Mouse (Mus musculus): ENCODE measurements at regions not wholly inside any gene's neighbourhood (a gene's known extent, or its start where the extent isn't known, plus 50 kb on each side); places are given as distances from the start of the nearest gene placed in this dataset.
"Not testable (repeated sequence)": the region's sequence is repeated elsewhere in the genome, so short reads cannot be mapped to it uniquely, and the experiment has no call there.

DNA sequence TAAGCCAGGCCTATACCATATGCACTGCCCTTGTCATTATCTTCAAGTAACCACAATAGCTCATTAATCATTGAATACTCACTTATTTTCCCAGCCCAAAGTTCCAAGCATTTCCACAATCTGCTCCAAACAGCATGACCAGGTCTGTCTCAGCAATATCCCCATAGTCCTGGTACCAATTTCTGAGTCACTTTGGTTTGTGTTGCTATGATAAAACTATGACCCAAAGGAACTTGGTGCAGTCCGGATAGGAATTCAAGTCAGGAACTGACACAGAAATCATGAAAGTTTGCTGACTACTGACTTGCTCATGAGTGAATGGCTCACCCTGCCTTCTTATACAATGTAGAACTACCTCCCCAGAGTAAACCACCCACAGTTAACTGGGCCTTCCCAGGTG lies 309.4 kb downstream of the Gxylt1 start:
- no peaks in the 10 kb centered on the region for H3K27me3 ChIP-seq (ENCODE audit: control insufficient read depth, insufficient read depth, low read length)
- 91% methylated on average over 1 of the region's 1 CpGs for WGBS
- no peaks in the 10 kb centered on the region for H3K4me1 ChIP-seq (ENCODE audit: control insufficient read depth, insufficient read depth, low read length)
- no peak for TF ChIP-seq POLR2A (IDR thresholded peaks at IDR 0.05; ENCODE audit: borderline replicate concordance, extremely low read depth, insufficient read depth, insufficient read length)
- no peak overlapping the region for H3K4me2 ChIP-seq (replicated peaks; ENCODE audit: low read depth, low read length, severe bottlenecking)
- ATAC-seq (ENCODE audit: low FRiP score, low read depth) (no peak), DNase-seq (ENCODE audit: low spot score) (no peak)
- no peak overlapping the region for H3K9ac ChIP-seq (ENCODE audit: low read depth, low read length, severe bottlenecking)
- no peaks in the 10 kb centered on the region for H3K9me3 ChIP-seq (ENCODE audit: control insufficient read depth, low read length)
- no peaks in the 10 kb centered on the region for H3K36me3 ChIP-seq (ENCODE audit: control insufficient read depth, insufficient read depth, low read length)
- no peak overlapping the region for H3K4me3 ChIP-seq (replicated peaks; ENCODE audit: low read length)
- no peak overlapping the region for H3K27ac ChIP-seq (replicated peaks; ENCODE audit: low read depth, low read length)

DNA sequence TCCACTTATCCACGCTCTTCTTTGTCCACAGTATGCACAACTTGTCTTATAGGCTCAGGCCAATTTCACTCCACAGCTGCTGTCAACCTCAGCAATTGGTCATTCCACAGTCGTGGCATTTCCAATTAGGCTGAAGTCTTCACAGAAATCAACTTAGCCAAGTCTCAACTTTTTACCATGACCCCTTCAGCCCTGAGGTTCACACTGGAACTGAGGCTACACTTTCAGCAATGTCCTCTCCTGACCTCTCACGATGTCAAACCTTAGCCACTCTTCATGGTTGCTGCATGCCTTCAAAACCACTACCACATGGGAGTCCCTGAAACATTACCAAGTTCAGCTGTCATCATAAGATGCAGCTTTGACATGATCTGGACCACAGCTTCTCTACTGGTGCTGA lies 310.1 kb downstream of the Gxylt1 start:
- Histone ChIP-seq H3K27ac (replicated peaks; ENCODE audit: low read depth, low read length) (no peak overlapping the region), H3K36me3 (ENCODE audit: control insufficient read depth, insufficient read depth, low read length) (no peaks in the 10 kb centered on the region), H3K4me1 (ENCODE audit: control insufficient read depth, insufficient read depth, low read length) (no peaks in the 10 kb centered on the region), H3K27me3 (ENCODE audit: control insufficient read depth, insufficient read depth, low read length) (no peaks in the 10 kb centered on the region), H3K9ac (ENCODE audit: low read depth, low read length, severe bottlenecking) (no peak overlapping the region), H3K4me2 (replicated peaks; ENCODE audit: low read depth, low read length, severe bottlenecking) (no peak overlapping the region), H3K4me3 (replicated peaks; ENCODE audit: low read length) (no peak overlapping the region), H3K9me3 (ENCODE audit: control insufficient read depth, low read length) (no peaks in the 10 kb centered on the region)
- 78% methylated on average over 3 of the region's 3 CpGs for WGBS
- no peak for DNase-seq (ENCODE audit: low spot score)
- no peak for ATAC-seq (ENCODE audit: low FRiP score, low read depth)
- no peak for TF ChIP-seq POLR2A (IDR thresholded peaks at IDR 0.05; ENCODE audit: borderline replicate concordance, extremely low read depth, insufficient read depth, insufficient read length)

DNA sequence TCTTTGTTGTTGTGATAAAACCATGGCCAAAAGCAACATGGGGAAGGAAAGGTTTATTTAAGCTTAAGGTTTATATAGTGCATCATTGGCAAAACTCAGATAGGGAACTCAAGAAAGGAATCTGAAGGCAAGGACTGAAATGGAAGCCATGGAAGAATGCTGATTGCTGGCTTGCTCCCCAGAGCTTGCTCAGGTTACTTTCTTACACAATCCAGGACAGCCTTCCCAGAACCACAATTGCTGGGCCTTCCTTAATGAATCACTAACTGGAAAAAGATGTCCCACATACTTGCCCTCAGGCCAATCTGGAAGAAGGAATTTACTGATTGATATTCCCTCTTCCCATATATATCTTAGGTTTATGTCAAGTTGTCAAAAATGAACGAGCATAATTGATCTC lies 310.8 kb downstream of the Gxylt1 start:
- Histone ChIP-seq H3K4me2 (replicated peaks; ENCODE audit: low read depth, low read length, severe bottlenecking) (no peak overlapping the region), H3K9ac (ENCODE audit: low read depth, low read length, severe bottlenecking) (no peak overlapping the region), H3K27ac (replicated peaks; ENCODE audit: low read depth, low read length) (no peak overlapping the region), H3K4me3 (replicated peaks; ENCODE audit: low read length) (no peak overlapping the region), H3K4me1 (ENCODE audit: control insufficient read depth, insufficient read depth, low read length) (no peaks in the 10 kb centered on the region), H3K9me3 (ENCODE audit: control insufficient read depth, low read length) (no peaks in the 10 kb centered on the region), H3K36me3 (ENCODE audit: control insufficient read depth, insufficient read depth, low read length) (no peaks in the 10 kb centered on the region), H3K27me3 (ENCODE audit: control insufficient read depth, insufficient read depth, low read length) (no peaks in the 10 kb centered on the region)
- DNase-seq (ENCODE audit: low spot score) = peak; percentile 16
- ATAC-seq (ENCODE audit: low FRiP score, low read depth) = no peak
- TF ChIP-seq POLR2A (IDR thresholded peaks at IDR 0.05; ENCODE audit: borderline replicate concordance, extremely low read depth, insufficient read depth, insufficient read length) = no peak
- 63% methylated on average over 1 of the region's 1 CpGs for WGBS

DNA sequence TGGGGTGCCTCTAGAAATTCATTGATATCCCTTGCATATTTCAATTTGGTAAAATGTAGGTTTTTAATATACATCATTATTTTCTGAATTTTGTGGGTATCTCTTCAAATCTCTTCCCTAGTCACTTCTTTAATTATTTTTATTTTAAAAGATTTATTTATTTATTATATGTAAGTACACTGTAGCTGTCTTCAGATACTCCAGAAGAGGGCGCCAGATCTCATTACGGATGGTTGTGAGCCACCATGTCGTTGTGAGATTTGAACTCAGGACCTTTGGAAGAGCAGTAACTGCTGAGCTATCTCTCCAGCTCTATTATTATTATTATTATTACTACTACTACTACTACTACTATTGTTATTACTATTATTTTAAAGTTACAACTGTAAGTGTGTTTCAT lies 324.1 kb downstream of the Gxylt1 start:
- H3K4me3 ChIP-seq (replicated peaks; ENCODE audit: low read length); H3K9me3 ChIP-seq (ENCODE audit: control insufficient read depth, low read length); H3K27me3 ChIP-seq (ENCODE audit: control insufficient read depth, insufficient read depth, low read length); H3K4me2 ChIP-seq (replicated peaks; ENCODE audit: low read depth, low read length, severe bottlenecking); ATAC-seq (ENCODE audit: low FRiP score, low read depth); H3K4me1 ChIP-seq (ENCODE audit: control insufficient read depth, insufficient read depth, low read length); H3K36me3 ChIP-seq (ENCODE audit: control insufficient read depth, insufficient read depth, low read length); H3K9ac ChIP-seq (ENCODE audit: low read depth, low read length, severe bottlenecking); H3K27ac ChIP-seq (replicated peaks; ENCODE audit: low read depth, low read length); DNase-seq (ENCODE audit: low spot score): not testable (repeated sequence)
- 91% methylated on average over 3 of the region's 3 CpGs for WGBS

DNA sequence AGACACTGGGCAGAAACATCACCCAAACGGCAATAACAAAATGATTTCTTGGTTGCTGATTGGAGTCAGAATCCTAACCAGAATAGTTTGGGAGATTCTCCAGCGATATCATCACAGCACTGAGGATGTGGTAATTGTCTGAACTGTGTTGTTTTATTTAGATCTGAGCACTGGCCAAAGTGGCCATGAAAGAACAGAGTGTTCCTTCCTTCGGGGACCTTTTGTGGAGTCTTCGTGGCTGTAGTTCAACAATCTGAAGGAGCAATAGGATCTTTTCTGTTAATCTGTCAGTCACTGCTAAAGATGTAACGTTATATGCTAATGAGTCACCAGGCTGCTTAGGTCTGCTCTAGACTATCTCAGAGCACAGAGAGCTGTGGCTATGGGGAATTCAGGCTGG lies 328.8 kb downstream of the Gxylt1 start:
- ATAC-seq (ENCODE audit: low FRiP score, low read depth) (no peak), DNase-seq (ENCODE audit: low spot score) (no peak)
- no peak for TF ChIP-seq POLR2A (IDR thresholded peaks at IDR 0.05; ENCODE audit: borderline replicate concordance, extremely low read depth, insufficient read depth, insufficient read length)
- Histone ChIP-seq H3K4me2 (replicated peaks; ENCODE audit: low read depth, low read length, severe bottlenecking) (no peak overlapping the region), H3K27ac (replicated peaks; ENCODE audit: low read depth, low read length) (no peak overlapping the region), H3K9ac (ENCODE audit: low read depth, low read length, severe bottlenecking) (no peak overlapping the region), H3K9me3 (ENCODE audit: control insufficient read depth, low read length) (no peaks in the 10 kb centered on the region), H3K4me3 (replicated peaks; ENCODE audit: low read length) (no peak overlapping the region), H3K36me3 (ENCODE audit: control insufficient read depth, insufficient read depth, low read length) (no peaks in the 10 kb centered on the region), H3K27me3 (ENCODE audit: control insufficient read depth, insufficient read depth, low read length) (no peaks in the 10 kb centered on the region), H3K4me1 (ENCODE audit: control insufficient read depth, insufficient read depth, low read length) (no peaks in the 10 kb centered on the region)
- 77% methylated on average over 5 of the region's 5 CpGs for whole genome bisulfite sequencing

DNA sequence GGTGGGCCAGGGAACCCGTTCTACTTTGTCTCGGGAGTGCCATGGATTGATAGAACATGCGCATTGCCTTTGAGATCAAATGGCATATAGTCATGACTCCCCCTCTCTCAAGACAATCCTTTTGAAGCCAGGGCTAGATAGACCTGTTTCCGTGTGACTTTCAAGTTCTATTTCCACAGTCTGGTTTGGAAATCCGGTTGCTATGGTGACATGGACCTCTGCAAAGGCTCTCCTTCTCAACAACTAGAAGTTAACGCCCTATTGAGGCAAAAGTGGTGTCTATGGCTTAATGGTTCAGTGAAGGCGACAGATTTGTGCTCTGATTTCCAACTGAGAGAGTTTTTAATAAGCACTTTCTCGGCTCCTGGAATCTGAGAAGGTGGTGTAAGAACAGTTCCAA lies 371.2 kb downstream of the Gxylt1 start:
- H3K4me1 ChIP-seq (ENCODE audit: control insufficient read depth, insufficient read depth, low read length) = peaks cover 5% of the 10 kb centered on the region; the same call in 1 of the 2 replicates
- H3K36me3 ChIP-seq (ENCODE audit: control insufficient read depth, insufficient read depth, low read length) = no peaks in the 10 kb centered on the region
- H3K27ac ChIP-seq (replicated peaks; ENCODE audit: low read depth, low read length) = no peak overlapping the region
- no peaks in the 10 kb centered on the region for H3K9me3 ChIP-seq (ENCODE audit: control insufficient read depth, low read length)
- WGBS = 72% methylated on average over 8 of the region's 8 CpGs
- DNase-seq (ENCODE audit: low spot score) (no peak), ATAC-seq (ENCODE audit: low FRiP score, low read depth) (no peak)
- H3K4me2 ChIP-seq (replicated peaks; ENCODE audit: low read depth, low read length, severe bottlenecking) = no peak overlapping the region
- no peak for TF ChIP-seq POLR2A (IDR thresholded peaks at IDR 0.05; ENCODE audit: borderline replicate concordance, extremely low read depth, insufficient read depth, insufficient read length)
- no peak overlapping the region for H3K9ac ChIP-seq (ENCODE audit: low read depth, low read length, severe bottlenecking)
- no peak overlapping the region for H3K4me3 ChIP-seq (replicated peaks; ENCODE audit: low read length)
- no peaks in the 10 kb centered on the region for H3K27me3 ChIP-seq (ENCODE audit: control insufficient read depth, insufficient read depth, low read length)

All from limb, embryonic 14.5 days (tissue).